Mouse (Mus musculus) Patski (cell line): ENCODE results near the gene March8. TPM values are rescaled to one million over a fixed set of nuclear protein-coding genes. Genes with fewer than 3 reads are reported as not detected.
A peak's percentile ranks its signal among the peaks of the same experiment; 100 is the strongest.

Experiments
- ATAC-seq: fragments of 100-300 bp; one replicate; pipeline ENCODE4 v1.8.0; 2021
- CTCF ChIA-PET: fragments of 350-600 bp; sonication (Branson Sonifier 250); formaldehyde crosslinking; loops from one replicate; lab custom pipeline; 2022; ENCODE audit warnings: inconsistent platforms; lab: Charles Lee
- POLR2A ChIA-PET: fragments of 350-600 bp; sonication (Branson Sonifier 250); formaldehyde crosslinking; loops from one replicate; lab custom pipeline; 2022; ENCODE audit warnings: antibody characterized with exemption, inconsistent platforms; lab: Charles Lee
- DNase-seq: peaks from one replicate; pipeline ENCODE4 v3.0.0-alpha.2; 2011; ENCODE audit warnings: low read depth, low spot score
- H3K27me3 ChIP-seq: fragments of 371-371 bp; one replicate; pipeline ENCODE4 v1.5.1; 2021
- CTCF ChIP-seq: fragments of 100-300 bp; IDR thresholded peaks from one replicate; pipeline ENCODE4 v1.5.1; 2021
- in situ Hi-C: fragments of 300-500 bp; cut with MboI; formaldehyde crosslinking; loops from 3 replicates; pipeline ENCODE4 v1.11.1; 2018; ENCODE audit warnings: low pct_unique_long_range_greater_than_20kb, mixed read lengths
- polyA plus RNA-seq: library from polyadenylated mRNA; unstranded; gene quantifications from one replicate; pipeline ENCODE4 v1.2.3, GENCODE M21; 2021

The March8 gene
- polyA plus RNA-seq, 1 experiment from 2014 or later: 78.7 TPM

- ChIA-PET CTCF (interaction anchor here (1.4 to 1.8 kb wide), 2 partner anchors 174 to 178 kb away, joined by 4 to 5 read pairs; no protein-coding TSS in a partner anchor), POLR2A (interaction anchor here (1.7 kb wide), 1 partner anchor 21 kb away, joined by 9 read pairs; no protein-coding TSS in a partner anchor)
- no peak for DNase-seq
- peak; percentile 72 for ATAC-seq
- H3K27me3 ChIP-seq: no peaks in the 10 kb centered on the region
- no peak for TF ChIP-seq CTCF
- in situ Hi-C loops: loop anchor here (25.0 kb wide), 1 partner anchor 519 kb away; no protein-coding TSS in a partner anchor
Observed at GRCm38 (mm10) chr6:116406680-116407079, 68.9 kb downstream of the March8 start.

- ChIA-PET CTCF (interaction anchor here (1.4 to 1.8 kb wide), 2 partner anchors 174 to 179 kb away, joined by 4 to 5 read pairs; no protein-coding TSS in a partner anchor), POLR2A (interaction anchor here (1.7 kb wide), 1 partner anchor 22 kb away, joined by 9 read pairs; no protein-coding TSS in a partner anchor)
- no peaks in the 10 kb centered on the region for H3K27me3 ChIP-seq
- no peak for DNase-seq
- in situ Hi-C loops: loop anchor here (25.0 kb wide), 1 partner anchor 520 kb away; no protein-coding TSS in a partner anchor
- ATAC-seq: no peak
- no peak for TF ChIP-seq CTCF
Observed at GRCm38 (mm10) chr6:116407216-116407615, 69.4 kb downstream of the March8 start.

- POLR2A ChIA-PET: interaction anchor here (1.3 kb wide), 1 partner anchor 22 kb away, joined by 3 read pairs; no protein-coding TSS in a partner anchor
- CTCF ChIA-PET: interaction anchor here (1.8 kb wide), 1 partner anchor 180 kb away, joined by 4 read pairs; no protein-coding TSS in a partner anchor
- DNase-seq: no peak
- no peak for TF ChIP-seq CTCF
- no peak for ATAC-seq
- in situ Hi-C loops: loop anchor here (25.0 kb wide), 1 partner anchor 521 kb away; no protein-coding TSS in a partner anchor
- H3K27me3 ChIP-seq: no peaks in the 10 kb centered on the region
Observed at GRCm38 (mm10) chr6:116407956-116408657, 70.3 kb downstream of the March8 start.

GRCm38 (mm10) chr6:116410436-116410835 is 72.6 kb downstream of the March8 start:
- DNase-seq: no peak
- ATAC-seq: no peak
- POLR2A ChIA-PET: interaction anchor here (0.6 kb wide), 1 partner anchor 167 kb away, joined by 3 read pairs; no protein-coding TSS in a partner anchor

GRCm38 (mm10) chr6:116411716-116412115 is 73.9 kb downstream of the March8 start:
- POLR2A ChIA-PET: interaction anchor here (0.6 kb wide), 1 partner anchor 1825 kb away, joined by 3 read pairs; no protein-coding TSS in a partner anchor
- ATAC-seq (no peak), DNase-seq (no peak)
- H3K27me3 ChIP-seq: no peaks in the 10 kb centered on the region
- TF ChIP-seq CTCF: no peak
- CTCF ChIA-PET: interaction anchor here (1.0 to 1.2 kb wide), 2 partner anchors 9 to 21 kb away, joined by 3 read pairs; no protein-coding TSS in a partner anchor
- in situ Hi-C loops: loop anchor here (25.0 kb wide), 1 partner anchor 524 kb away; no protein-coding TSS in a partner anchor

More at GRCm38 (mm10) chr6:116410436-116410835, 72.6 kb downstream of the March8 start:
- H3K27me3 ChIP-seq: no peaks in the 10 kb centered on the region
- CTCF ChIA-PET: no interaction called here
- TF ChIP-seq CTCF: no peak
- in situ Hi-C loops: loop anchor here (25.0 kb wide), 1 partner anchor 523 kb away; no protein-coding TSS in a partner anchor

- no peak for TF ChIP-seq CTCF
- in situ Hi-C loops: loop anchor here (25.0 kb wide), 1 partner anchor 525 kb away; no protein-coding TSS in a partner anchor
- ATAC-seq (no peak), DNase-seq (no peak)
- ChIA-PET CTCF (interaction anchor here (1.0 kb wide), 1 partner anchor 8 kb away, joined by 3 read pairs; no protein-coding TSS in a partner anchor), POLR2A (no interaction called here)
- H3K27me3 ChIP-seq: no peaks in the 10 kb centered on the region
Observed at GRCm38 (mm10) chr6:116412546-116413325, 74.9 kb downstream of the March8 start.

- ChIA-PET CTCF (interaction anchor here (0.9 kb wide), 1 partner anchor 26 kb away, joined by 3 read pairs; no protein-coding TSS in a partner anchor), POLR2A (no interaction called here)
- DNase-seq: no peak
- in situ Hi-C loops: loop anchor here (25.0 kb wide), 1 partner anchor 528 kb away; no protein-coding TSS in a partner anchor
- ATAC-seq: no peak
- TF ChIP-seq CTCF: no peak
- no peaks in the 10 kb centered on the region for H3K27me3 ChIP-seq
Observed at GRCm38 (mm10) chr6:116415126-116415676, 77.4 kb downstream of the March8 start.

- TF ChIP-seq CTCF: no peak
- ATAC-seq: no peak
- in situ Hi-C loops: loop anchor here (25.0 kb wide), 1 partner anchor 529 kb away; no protein-coding TSS in a partner anchor
- POLR2A ChIA-PET: no interaction called here
- CTCF ChIA-PET: no interaction called here
- DNase-seq: no peak
- H3K27me3 ChIP-seq: no peaks in the 10 kb centered on the region
Observed at GRCm38 (mm10) chr6:116416000-116416552, 78.3 kb downstream of the March8 start.
